Mouse (Mus musculus): ENCODE data around the gene Fbn1. TPM values are rescaled to one million over a fixed set of nuclear protein-coding genes. Genes with fewer than 3 reads are reported as not detected.

The Fbn1 gene
- polyA plus RNA-seq, 1 experiment: 30.6 TPM

DNA sequence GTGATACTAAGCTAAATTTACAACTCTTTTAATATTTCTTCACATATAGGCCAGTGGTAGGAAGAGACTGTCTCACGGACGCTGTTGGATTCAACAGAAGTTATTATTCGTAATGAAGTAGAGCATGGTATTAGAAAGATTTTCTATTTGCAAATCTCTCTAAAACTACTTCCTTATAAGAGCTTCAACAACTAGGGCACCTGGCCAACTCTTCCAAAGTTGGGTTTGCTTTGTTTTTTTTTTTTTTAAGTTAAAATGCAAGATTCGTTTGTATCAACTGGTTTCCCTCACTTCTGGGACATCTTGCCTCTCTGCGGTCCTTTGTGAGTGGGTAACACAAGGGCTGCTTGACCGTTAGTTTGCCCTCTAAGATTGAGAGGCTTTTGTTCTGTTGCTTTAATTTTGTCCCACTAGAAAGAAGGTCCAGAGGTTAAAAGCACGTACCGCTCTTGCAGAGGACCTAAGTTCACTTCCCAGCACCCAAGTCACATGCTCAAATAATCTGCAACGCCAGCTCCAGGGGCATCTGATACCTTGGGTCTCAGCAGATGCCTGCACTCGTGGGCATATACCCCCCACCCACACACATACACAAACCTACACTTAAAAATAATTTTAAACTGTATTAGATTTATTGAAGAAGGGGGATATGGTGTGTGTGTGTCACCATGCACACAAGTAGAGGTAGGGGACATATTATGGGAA, 91.1 kb downstream of the Fbn1 start:
- no peak overlapping the region for H3K4me3 ChIP-seq (replicated peaks; ENCODE audit: extremely low read depth, low read depth, low read length)
- no peak for TF ChIP-seq CTCF (IDR thresholded peaks at IDR 0.05; ENCODE audit: insufficient read depth, low read length)
- no peak for TF ChIP-seq POLR2A (IDR thresholded peaks at IDR 0.05; ENCODE audit: borderline replicate concordance, extremely low read depth, low read depth, low read length)
- 57% methylated on average over 10 of the region's 10 CpGs for WGBS
- no peaks in the 10 kb centered on the region for H3K4me1 ChIP-seq (ENCODE audit: control insufficient read depth, insufficient read depth, low read length)
- DNase-seq: no peak

DNA sequence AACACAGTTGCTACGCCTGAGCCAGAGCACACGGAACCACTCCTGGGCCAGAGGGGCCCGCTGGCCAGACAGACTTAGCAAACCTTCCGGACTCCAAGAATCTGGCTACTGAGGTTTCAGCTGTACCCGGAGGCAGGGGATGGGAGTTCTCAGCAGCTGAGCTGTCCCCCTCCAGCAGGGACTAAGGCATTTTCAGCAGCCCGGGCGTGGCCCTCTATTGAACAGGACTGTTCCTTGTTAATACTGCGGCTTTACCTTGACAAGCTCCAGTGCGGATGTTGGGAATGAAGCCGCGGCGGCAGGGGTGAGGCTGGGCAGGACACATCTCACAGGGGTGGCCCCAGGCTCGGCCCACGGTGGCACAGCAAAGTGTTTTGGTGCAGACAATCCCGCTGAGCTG, 95.4 kb downstream of the Fbn1 start:
- 86% methylated on average over 15 of the region's 15 CpGs for WGBS
- Histone ChIP-seq H3K4me3 (replicated peaks; ENCODE audit: extremely low read depth, low read depth, low read length) (no peak overlapping the region), H3K4me1 (ENCODE audit: control insufficient read depth, insufficient read depth, low read length) (no peaks in the 10 kb centered on the region)
- no peak for TF ChIP-seq CTCF (IDR thresholded peaks at IDR 0.05; ENCODE audit: insufficient read depth, low read length)
- TF ChIP-seq POLR2A (IDR thresholded peaks at IDR 0.05; ENCODE audit: borderline replicate concordance, extremely low read depth, low read depth, low read length): no peak
- DNase-seq: no peak

DNA sequence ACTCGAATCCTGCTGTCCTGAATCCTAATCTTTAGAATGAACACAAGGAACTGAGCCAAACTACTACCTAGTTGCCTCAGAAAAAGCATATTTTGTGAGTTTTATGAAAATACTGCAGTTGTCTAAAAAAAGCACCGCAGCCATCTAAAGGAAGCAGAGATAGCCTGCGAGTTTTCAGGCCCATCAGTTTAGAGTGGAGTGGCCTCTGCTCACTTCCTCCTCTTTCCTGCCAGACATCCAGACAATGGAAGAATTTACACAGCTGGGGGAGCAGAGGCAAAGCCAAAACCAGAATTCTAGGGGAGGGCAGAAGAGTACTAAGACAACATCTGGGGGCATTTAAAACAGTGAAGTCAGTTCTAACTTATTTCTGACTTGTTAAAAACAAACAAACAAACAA, 96.0 kb downstream of the Fbn1 start:
- no peak for DNase-seq
- no peak for TF ChIP-seq CTCF (IDR thresholded peaks at IDR 0.05; ENCODE audit: insufficient read depth, low read length)
- no peak for TF ChIP-seq POLR2A (IDR thresholded peaks at IDR 0.05; ENCODE audit: borderline replicate concordance, extremely low read depth, low read depth, low read length)
- H3K4me1 ChIP-seq (ENCODE audit: control insufficient read depth, insufficient read depth, low read length): no peaks in the 10 kb centered on the region
- H3K4me3 ChIP-seq (replicated peaks; ENCODE audit: extremely low read depth, low read depth, low read length): no peak overlapping the region
- WGBS: 45% methylated on average over 3 of the region's 3 CpGs

DNA sequence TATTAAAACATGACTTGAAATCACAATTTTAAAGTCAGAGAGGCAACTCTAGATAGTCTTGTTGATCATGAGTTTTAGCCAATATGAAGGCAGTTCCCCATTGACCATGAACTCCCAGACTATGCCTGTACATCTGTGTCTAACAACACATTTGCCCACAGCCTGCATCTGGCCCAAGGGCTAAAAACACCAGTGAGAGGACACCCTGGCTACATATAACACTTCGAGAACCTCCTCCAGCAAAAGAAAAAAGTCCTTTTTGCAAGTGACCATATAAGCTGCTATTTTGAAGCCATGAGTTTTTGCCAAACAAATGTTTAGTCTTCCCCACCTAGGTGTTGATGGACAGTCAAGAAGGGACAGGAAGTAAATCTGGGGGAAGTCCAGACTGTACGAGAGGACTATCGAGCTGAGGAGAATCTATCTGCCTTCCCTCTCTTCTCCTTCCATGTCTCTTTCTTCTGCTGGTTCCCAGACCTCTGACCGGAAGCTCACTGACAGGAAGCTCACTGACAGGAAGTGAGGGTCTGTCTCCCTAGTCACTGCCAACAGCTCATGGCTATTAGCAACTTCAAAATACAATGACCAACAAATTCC, 103.2 kb downstream of the Fbn1 start:
- H3K4me3 ChIP-seq (replicated peaks; ENCODE audit: extremely low read depth, low read depth, low read length): no peak overlapping the region
- TF ChIP-seq CTCF (IDR thresholded peaks at IDR 0.05; ENCODE audit: insufficient read depth, low read length) (no peak), POLR2A (IDR thresholded peaks at IDR 0.05; ENCODE audit: borderline replicate concordance, extremely low read depth, low read depth, low read length) (no peak)
- no peak for DNase-seq
- H3K4me1 ChIP-seq (ENCODE audit: control insufficient read depth, insufficient read depth, low read length): peaks cover 4% of the 10 kb centered on the region; the same call in 1 of the 2 replicates
- WGBS: 39% methylated on average over 4 of the region's 4 CpGs

DNA sequence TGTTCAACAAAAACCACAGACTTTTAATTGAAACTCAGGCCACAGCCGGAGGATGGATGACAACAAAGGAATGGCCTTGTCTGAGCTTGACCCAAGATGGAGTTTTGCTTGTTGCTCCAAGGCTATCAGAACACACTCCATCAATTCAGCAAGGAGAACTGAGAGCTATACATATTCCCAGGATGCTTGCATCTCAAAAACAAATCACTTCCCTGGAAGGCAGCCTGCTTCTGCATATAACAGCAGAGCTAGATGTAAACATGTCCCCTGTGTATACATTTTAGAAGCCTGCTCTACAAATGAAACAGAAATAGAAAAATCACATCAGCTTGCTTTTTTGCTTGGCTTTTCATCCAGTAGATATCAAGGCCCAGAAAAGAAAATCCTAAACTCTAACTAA, 105.5 kb downstream of the Fbn1 start:
- TF ChIP-seq POLR2A (IDR thresholded peaks at IDR 0.05; ENCODE audit: borderline replicate concordance, extremely low read depth, low read depth, low read length) (no peak), CTCF (IDR thresholded peaks at IDR 0.05; ENCODE audit: insufficient read depth, low read length) (no peak)
- no peak for DNase-seq
- Histone ChIP-seq H3K4me3 (replicated peaks; ENCODE audit: extremely low read depth, low read depth, low read length) (no peak overlapping the region), H3K4me1 (ENCODE audit: control insufficient read depth, insufficient read depth, low read length) (peaks cover 4% of the 10 kb centered on the region; the same call in 1 of the 2 replicates)
- 89% methylated on average over 1 of the region's 1 CpGs for WGBS

DNA sequence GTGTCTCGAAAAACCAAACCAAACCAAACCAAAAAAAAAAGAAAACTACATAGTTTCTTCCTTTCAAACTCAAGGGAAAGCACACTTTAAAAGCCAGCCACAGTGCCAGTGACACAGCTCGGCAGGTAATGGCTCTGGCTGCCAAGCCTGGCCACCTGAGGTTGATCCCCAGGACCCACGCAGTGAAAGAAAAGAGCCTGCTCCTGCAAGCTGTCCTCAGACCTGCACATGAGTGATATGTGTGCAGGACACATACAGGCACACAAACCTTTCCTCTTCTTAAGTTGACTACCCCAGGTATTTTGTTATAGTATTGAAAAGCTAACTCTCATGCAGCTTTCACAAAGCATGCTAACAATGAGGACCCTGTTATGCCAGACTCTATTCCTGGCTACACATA, 107.7 kb downstream of the Fbn1 start:
- no peak for DNase-seq
- Histone ChIP-seq H3K4me1 (ENCODE audit: control insufficient read depth, insufficient read depth, low read length) (peaks cover 4% of the 10 kb centered on the region; the same call in 1 of the 2 replicates), H3K4me3 (replicated peaks; ENCODE audit: extremely low read depth, low read depth, low read length) (no peak overlapping the region)
- TF ChIP-seq POLR2A (IDR thresholded peaks at IDR 0.05; ENCODE audit: borderline replicate concordance, extremely low read depth, low read depth, low read length) (no peak), CTCF (IDR thresholded peaks at IDR 0.05; ENCODE audit: insufficient read depth, low read length) (no peak)
- 95% methylated on average over 3 of the region's 3 CpGs for WGBS

DNA sequence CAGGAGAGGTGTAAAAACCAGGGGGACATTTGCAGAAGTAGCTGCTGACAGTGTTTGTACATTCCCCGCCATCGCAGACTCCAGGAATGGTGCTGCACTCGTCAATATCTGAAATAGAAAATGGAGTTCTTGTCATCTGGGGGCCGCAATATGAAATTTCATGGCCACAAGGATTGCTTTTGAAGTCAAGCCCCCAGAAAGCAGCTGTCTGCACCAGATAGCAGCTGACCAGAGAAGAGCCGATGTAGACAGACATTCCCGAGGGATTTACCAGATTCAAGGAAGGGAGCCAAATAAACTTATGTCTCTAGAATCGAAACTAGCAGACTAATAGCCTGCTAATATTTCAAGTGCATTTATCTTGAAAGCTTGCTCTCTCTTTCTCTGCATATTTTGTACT, 110.0 kb downstream of the Fbn1 start:
- no peak for DNase-seq
- 81% methylated on average over 7 of the region's 7 CpGs for WGBS
- no peaks in the 10 kb centered on the region for H3K4me1 ChIP-seq (ENCODE audit: control insufficient read depth, insufficient read depth, low read length)
- H3K4me3 ChIP-seq (replicated peaks; ENCODE audit: extremely low read depth, low read depth, low read length): no peak overlapping the region
- TF ChIP-seq CTCF (IDR thresholded peaks at IDR 0.05; ENCODE audit: insufficient read depth, low read length) (no peak), POLR2A (IDR thresholded peaks at IDR 0.05; ENCODE audit: borderline replicate concordance, extremely low read depth, low read depth, low read length) (no peak)

DNA sequence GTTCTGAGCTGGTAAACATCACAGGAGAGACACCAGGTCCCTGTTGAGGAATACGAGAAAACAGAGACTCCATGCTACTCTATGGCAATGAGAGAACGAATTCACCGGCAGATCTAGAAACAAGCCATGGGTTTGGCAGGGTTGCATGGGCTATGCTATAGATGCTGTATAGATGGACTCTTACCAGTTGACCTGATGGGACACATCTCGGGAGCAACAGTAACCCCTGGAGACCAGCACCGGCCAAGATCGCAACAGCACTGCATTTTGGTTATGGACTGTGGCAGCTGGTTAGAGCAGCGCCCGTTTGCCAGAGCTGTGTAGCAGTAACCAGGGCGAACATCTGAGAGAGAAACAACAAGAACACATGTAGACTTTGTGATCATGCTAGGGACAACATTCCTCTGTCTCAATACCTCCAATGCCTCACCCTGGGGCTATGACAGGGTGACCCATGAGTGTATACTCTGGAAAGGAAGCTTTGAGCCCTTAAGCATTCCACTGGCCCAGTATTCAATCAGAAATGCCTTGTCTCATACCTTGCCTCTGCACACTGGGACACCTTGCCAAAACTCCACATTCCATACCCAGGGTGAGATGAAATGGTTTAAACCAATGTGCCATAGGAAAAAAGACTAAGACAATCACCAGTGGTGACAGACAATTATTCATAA, 113.2 kb downstream of the Fbn1 start:
- 92% methylated on average over 9 of the region's 9 CpGs for WGBS
- no peaks in the 10 kb centered on the region for H3K4me1 ChIP-seq (ENCODE audit: control insufficient read depth, insufficient read depth, low read length)
- no peak overlapping the region for H3K4me3 ChIP-seq (replicated peaks; ENCODE audit: extremely low read depth, low read depth, low read length)
- DNase-seq: no peak
- TF ChIP-seq CTCF (IDR thresholded peaks at IDR 0.05; ENCODE audit: insufficient read depth, low read length) (no peak), POLR2A (IDR thresholded peaks at IDR 0.05; ENCODE audit: borderline replicate concordance, extremely low read depth, low read depth, low read length) (no peak)

DNA sequence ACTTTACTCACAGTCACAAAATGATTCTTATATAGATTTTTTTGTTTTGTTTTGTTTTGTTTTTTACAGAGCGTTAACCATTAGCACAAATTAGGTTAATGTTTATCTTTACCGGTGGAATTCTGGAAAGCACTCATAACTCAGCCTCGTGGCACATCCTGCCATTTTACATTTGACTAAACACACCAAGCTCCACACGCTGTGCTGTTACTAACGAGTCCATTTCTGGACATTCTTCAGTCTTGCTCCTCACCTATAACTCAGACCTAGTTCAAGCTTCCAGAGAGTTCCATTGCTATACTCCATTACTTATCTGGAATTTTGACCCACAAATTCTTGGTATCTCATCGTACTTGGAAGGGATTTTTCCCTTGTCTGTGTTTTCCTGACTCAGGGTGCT, 116.2 kb downstream of the Fbn1 start:
- no peak for DNase-seq
- Histone ChIP-seq H3K4me1 (ENCODE audit: control insufficient read depth, insufficient read depth, low read length) (no peaks in the 10 kb centered on the region), H3K4me3 (replicated peaks; ENCODE audit: extremely low read depth, low read depth, low read length) (no peak overlapping the region)
- TF ChIP-seq POLR2A (IDR thresholded peaks at IDR 0.05; ENCODE audit: borderline replicate concordance, extremely low read depth, low read depth, low read length) (no peak), CTCF (IDR thresholded peaks at IDR 0.05; ENCODE audit: insufficient read depth, low read length) (no peak)
- WGBS: 54% methylated on average over 6 of the region's 6 CpGs

Measured in lung, adult 2 months (tissue).